Mouse (Mus musculus) liver, embryonic 15.5 days (tissue): Measurements from ENCODE around the gene 4931428L18Rik. TPM values are rescaled to one million over a fixed set of nuclear protein-coding genes. Genes with fewer than 3 reads are reported as not detected.

Experiments
- ATAC-seq: fragments of 200-750 bp; cut with Nextera tagmentation; 2 replicates; pipeline ENCODE4 v1.8.0; 2017; ENCODE audit warnings: moderate number of reproducible peaks, mild to moderate bottlenecking, moderate library complexity; ENCODE audit not compliant: insufficient read depth
- H3K27ac ChIP-seq: fragments of 300-500 bp; sonication (generic); replicated peaks from 2 replicates; pipeline ENCODE4 v1.5.1; 2015; ENCODE audit warnings: mild to moderate bottlenecking, inconsistent platforms
- H3K27me3 ChIP-seq: fragments of 300-500 bp; sonication (generic); 2 replicates; pipeline ENCODE4 v1.6.1; 2015; ENCODE audit warnings: mild to moderate bottlenecking, inconsistent platforms
- H3K36me3 ChIP-seq: fragments of 300-500 bp; sonication (generic); replicated peaks from 2 replicates; pipeline ENCODE4 v1.6.1; 2015; ENCODE audit warnings: moderate library complexity, mild to moderate bottlenecking, inconsistent platforms
- H3K4me1 ChIP-seq: fragments of 300-500 bp; sonication (generic); replicated peaks from 2 replicates; pipeline ENCODE4 v1.6.1; 2015; ENCODE audit warnings: inconsistent platforms
- H3K4me2 ChIP-seq: fragments of 300-500 bp; sonication (generic); 2 replicates; pipeline ENCODE4 v1.6.1; 2015; ENCODE audit warnings: moderate library complexity, mild to moderate bottlenecking, inconsistent platforms
- H3K4me3 ChIP-seq: fragments of 300-500 bp; sonication (generic); replicated peaks from 2 replicates; pipeline ENCODE4 v1.5.1; 2015; ENCODE audit warnings: mild to moderate bottlenecking, inconsistent platforms
- H3K9ac ChIP-seq: fragments of 300-500 bp; sonication (generic); 2 replicates; pipeline ENCODE4 v1.6.1; 2015; ENCODE audit warnings: moderate library complexity, mild to moderate bottlenecking, inconsistent platforms
- H3K9me3 ChIP-seq: fragments of 300-500 bp; sonication (generic); replicated peaks from 2 replicates; pipeline ENCODE4 v1.6.1; 2016; ENCODE audit warnings: inconsistent platforms
- WGBS: fragments of 180-500 bp; shearing (Covaris S2); methylation state at CpG from one replicate; pipeline ENCODE4 v1.1.7; 2015; ENCODE audit warnings: mixed read lengths; ENCODE audit not compliant: insufficient replicate concordance; 5-methylcytosine and 5-hydroxymethylcytosine counted together
- polyA plus RNA-seq: library from polyadenylated mRNA; unstranded; fragments of >200 nt; fragmentation: Nextera tagmentation; extraction: Ambion mirVana; gene quantifications from 2 replicates; pipeline ENCODE4 v1.2.1, GENCODE M21; 2015

4931428L18Rik gene
- not detected in 2 replicates for polyA plus RNA-seq

DNA sequence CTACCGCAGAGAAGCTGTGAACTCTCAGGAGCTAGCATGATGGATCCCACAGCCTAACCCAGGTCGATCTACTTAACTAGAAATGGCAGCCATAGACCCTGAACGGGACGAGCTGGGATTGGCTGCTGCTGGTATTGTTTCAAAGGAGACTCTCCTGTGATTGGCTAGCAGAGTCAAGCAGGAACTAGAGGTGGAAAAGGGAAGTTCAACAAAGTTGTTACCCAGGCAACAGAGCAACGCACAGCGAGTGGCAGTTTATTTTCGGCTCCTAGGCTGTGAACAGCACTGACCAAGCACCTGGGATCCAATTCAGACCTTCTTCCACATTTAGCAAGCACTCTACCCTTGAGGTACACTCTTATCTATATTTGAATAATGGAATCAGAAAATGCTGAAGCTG, at the start of gene 4931428L18Rik, which contains the start of gene Pih1d3:
Gene 4931428L18Rik (minus strand): TSS at position 121 of the 400 bp plus-strand sequence.
Gene Pih1d3 (plus strand): TSS at position 275 of the 400 bp plus-strand sequence.
- H3K36me3 ChIP-seq = no peaks in the 10 kb centered on the region
- H3K9me3 ChIP-seq = no peaks in the 10 kb centered on the region
- H3K4me1 ChIP-seq = no peaks in the 10 kb centered on the region
- 53% methylated on average over 7 of the region's 7 CpGs for WGBS
- H3K4me3 ChIP-seq = no peak within 1 kb of the TSS
- no peak within 1 kb of the TSS for H3K4me2 ChIP-seq
- H3K27ac ChIP-seq = no peak within 1 kb of the TSS
- no peak within 1 kb of the TSS for H3K9ac ChIP-seq
- no peaks in the 10 kb centered on the region for H3K27me3 ChIP-seq
- no peak for ATAC-seq

GRCm38 (mm10) chr1:31260218-31260923, 37.9 kb upstream of the 4931428L18Rik start:
- no peak for ATAC-seq
- 52% methylated on average over 10 of the region's 10 CpGs for WGBS
- Histone ChIP-seq H3K4me1 (no peaks in the 10 kb centered on the region), H3K9me3 (no peaks in the 10 kb centered on the region), H3K9ac (no peak overlapping the region), H3K4me2 (no peak overlapping the region), H3K36me3 (no peaks in the 10 kb centered on the region), H3K4me3 (no peak overlapping the region), H3K27ac (no peak overlapping the region), H3K27me3 (no peaks in the 10 kb centered on the region)

GRCm38 (mm10) chr1:31233319-31234036, 11.0 kb upstream of the 4931428L18Rik start:
- Histone ChIP-seq H3K4me2 (no peak overlapping the region), H3K9ac (no peak overlapping the region), H3K4me1 (no peaks in the 10 kb centered on the region), H3K36me3 (no peaks in the 10 kb centered on the region), H3K27me3 (no peaks in the 10 kb centered on the region), H3K9me3 (no peaks in the 10 kb centered on the region), H3K4me3 (no peak overlapping the region), H3K27ac (no peak overlapping the region)
- no peak for ATAC-seq

DNA sequence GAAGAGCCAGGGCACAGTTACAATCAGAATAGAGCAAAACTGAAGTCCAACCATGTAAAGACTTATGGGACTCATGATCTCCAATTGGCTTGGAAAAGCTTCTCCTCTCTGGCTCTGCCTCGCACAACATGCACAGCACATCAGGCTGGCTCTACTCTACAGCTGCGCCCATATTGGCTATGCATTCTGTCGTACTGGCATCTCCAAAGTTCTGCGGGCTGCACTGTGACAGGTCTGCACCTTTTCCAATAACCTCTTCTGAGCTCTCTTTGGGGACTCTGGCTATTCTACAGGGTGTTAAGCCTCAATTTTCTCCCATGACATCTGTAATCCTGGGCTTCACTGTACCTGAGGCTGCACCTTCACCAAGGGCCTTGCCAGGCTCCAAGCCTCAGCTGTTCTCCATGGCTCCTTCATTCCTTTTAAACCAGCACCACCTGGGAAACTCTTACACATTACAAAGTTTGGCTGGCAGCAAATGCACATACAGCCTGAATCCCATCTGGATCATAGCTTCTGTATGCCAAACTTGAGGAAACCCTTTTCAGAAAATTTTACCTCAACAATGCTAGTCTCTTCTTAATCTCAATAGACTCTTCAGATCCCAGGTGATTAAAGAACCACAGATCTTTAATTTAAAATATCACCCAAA, 1.8 kb downstream of the 4931428L18Rik start:
- no peaks in the 10 kb centered on the region for H3K27me3 ChIP-seq
- ATAC-seq = no peak
- H3K36me3 ChIP-seq = no peaks in the 10 kb centered on the region
- no peak overlapping the region for H3K27ac ChIP-seq
- H3K4me3 ChIP-seq = no peak overlapping the region
- H3K4me2 ChIP-seq = no peak overlapping the region
- H3K9me3 ChIP-seq = no peaks in the 10 kb centered on the region
- H3K9ac ChIP-seq = no peak overlapping the region
- H3K4me1 ChIP-seq = no peaks in the 10 kb centered on the region
- 63% methylated on average over 4 of the region's 4 CpGs for WGBS

DNA sequence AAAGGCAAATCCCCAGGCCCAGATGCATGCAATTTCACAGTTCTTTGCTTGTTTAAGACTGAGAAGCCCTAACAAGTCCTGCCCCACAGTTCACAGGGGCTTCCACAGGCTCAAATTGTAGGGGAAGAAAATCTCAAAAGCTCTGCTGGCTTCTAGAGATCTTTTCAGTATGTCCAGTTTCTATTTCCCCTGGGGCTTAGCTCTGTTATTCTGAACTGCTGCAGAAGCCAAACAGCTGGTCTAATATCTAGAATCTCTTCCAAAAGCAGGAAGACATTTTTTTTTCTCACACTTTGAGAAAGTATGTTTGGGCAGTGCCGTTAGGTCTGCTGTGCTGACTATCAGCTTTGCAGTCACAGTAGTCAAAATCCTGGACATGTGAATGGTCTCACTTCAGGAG, 7.7 kb downstream of the 4931428L18Rik start:
- H3K4me2 ChIP-seq = no peak overlapping the region
- ATAC-seq = no peak
- no peaks in the 10 kb centered on the region for H3K36me3 ChIP-seq
- no peaks in the 10 kb centered on the region for H3K4me1 ChIP-seq
- no peak overlapping the region for H3K4me3 ChIP-seq
- WGBS = 54% methylated on average over 1 of the region's 1 CpGs
- H3K9me3 ChIP-seq = no peaks in the 10 kb centered on the region
- no peaks in the 10 kb centered on the region for H3K27me3 ChIP-seq
- H3K27ac ChIP-seq = no peak overlapping the region
- no peak overlapping the region for H3K9ac ChIP-seq

DNA sequence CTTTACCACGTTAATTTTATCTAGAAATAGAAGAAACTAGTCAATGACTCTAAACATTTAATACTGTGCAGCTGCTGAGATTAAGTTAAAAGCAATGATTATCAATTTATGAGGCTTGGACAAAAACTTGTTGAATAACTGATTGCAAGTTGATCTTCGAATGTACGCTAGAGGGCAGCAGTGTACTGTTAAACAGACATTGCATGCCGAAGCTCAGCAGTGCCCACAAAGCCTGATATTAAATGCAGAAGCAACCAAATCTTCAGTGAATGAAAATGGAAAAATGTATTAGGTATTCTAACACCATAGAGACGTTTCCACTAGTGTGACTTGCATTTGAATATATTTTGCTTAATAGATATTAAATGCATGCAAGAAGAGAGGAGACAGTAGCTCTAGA, 12.3 kb downstream of the 4931428L18Rik start:
- no peaks in the 10 kb centered on the region for H3K9me3 ChIP-seq
- ATAC-seq = no peak
- H3K36me3 ChIP-seq = no peaks in the 10 kb centered on the region
- no peaks in the 10 kb centered on the region for H3K4me1 ChIP-seq
- H3K27ac ChIP-seq = no peak overlapping the region
- WGBS = under 1% methylated on average over 5 of the region's 5 CpGs
- no peak overlapping the region for H3K4me3 ChIP-seq
- H3K4me2 ChIP-seq = no peak overlapping the region
- H3K9ac ChIP-seq = no peak overlapping the region
- no peaks in the 10 kb centered on the region for H3K27me3 ChIP-seq

GRCm38 (mm10) chr1:31205770-31206169, 16.7 kb downstream of the 4931428L18Rik start:
- Histone ChIP-seq H3K9me3 (no peaks in the 10 kb centered on the region), H3K4me1 (no peaks in the 10 kb centered on the region), H3K4me3 (no peak overlapping the region), H3K4me2 (no peak overlapping the region), H3K36me3 (no peaks in the 10 kb centered on the region), H3K27ac (no peak overlapping the region), H3K27me3 (no peaks in the 10 kb centered on the region), H3K9ac (no peak overlapping the region)
- no peak for ATAC-seq
- 47% methylated on average over 3 of the region's 3 CpGs for WGBS

GRCm38 (mm10) chr1:31205346-31205745, 17.1 kb downstream of the 4931428L18Rik start:
- Histone ChIP-seq H3K4me3 (no peak overlapping the region), H3K4me2 (no peak overlapping the region), H3K9ac (no peak overlapping the region), H3K4me1 (no peaks in the 10 kb centered on the region), H3K9me3 (no peaks in the 10 kb centered on the region), H3K27ac (no peak overlapping the region), H3K27me3 (no peaks in the 10 kb centered on the region), H3K36me3 (no peaks in the 10 kb centered on the region)
- ATAC-seq = no peak
- WGBS = 63% methylated on average over 7 of the region's 7 CpGs

- H3K9ac ChIP-seq = no peak overlapping the region
- H3K4me2 ChIP-seq = no peak overlapping the region
- no peak overlapping the region for H3K4me3 ChIP-seq
- no peaks in the 10 kb centered on the region for H3K27me3 ChIP-seq
- no peaks in the 10 kb centered on the region for H3K9me3 ChIP-seq
- no peaks in the 10 kb centered on the region for H3K36me3 ChIP-seq
- WGBS = 73% methylated on average over 10 of the region's 10 CpGs
- ATAC-seq = no peak
- H3K27ac ChIP-seq = no peak overlapping the region
- H3K4me1 ChIP-seq = no peaks in the 10 kb centered on the region
Measured at GRCm38 (mm10) chr1:31203771-31204170, 18.7 kb downstream of the 4931428L18Rik start.

- Histone ChIP-seq H3K4me3 (no peak overlapping the region), H3K27me3 (no peaks in the 10 kb centered on the region), H3K9ac (no peak overlapping the region), H3K4me1 (no peaks in the 10 kb centered on the region), H3K27ac (no peak overlapping the region), H3K36me3 (no peaks in the 10 kb centered on the region), H3K9me3 (no peaks in the 10 kb centered on the region), H3K4me2 (no peak overlapping the region)
- ATAC-seq = no peak
- WGBS = 73% methylated on average over 3 of the region's 3 CpGs
Measured at GRCm38 (mm10) chr1:31196959-31197358, 25.5 kb downstream of the 4931428L18Rik start.

GRCm38 (mm10) chr1:31195633-31196032, 26.9 kb downstream of the 4931428L18Rik start:
- Histone ChIP-seq H3K4me3 (no peak overlapping the region), H3K9ac (no peak overlapping the region), H3K27me3 (no peaks in the 10 kb centered on the region), H3K27ac (no peak overlapping the region), H3K9me3 (no peaks in the 10 kb centered on the region), H3K36me3 (no peaks in the 10 kb centered on the region), H3K4me1 (no peaks in the 10 kb centered on the region), H3K4me2 (no peak overlapping the region)
- ATAC-seq = no peak
- 48% methylated on average over 1 of the region's 1 CpGs for WGBS
